Mouse (Mus musculus): ENCODE measurements at regions not wholly inside any gene's neighbourhood (a gene's known extent, or its start where the extent isn't known, plus 50 kb on each side); places are given as distances from the start of the nearest gene placed in this dataset.
A peak's percentile ranks its signal among the peaks of the same experiment; 100 is the strongest.

DNA sequence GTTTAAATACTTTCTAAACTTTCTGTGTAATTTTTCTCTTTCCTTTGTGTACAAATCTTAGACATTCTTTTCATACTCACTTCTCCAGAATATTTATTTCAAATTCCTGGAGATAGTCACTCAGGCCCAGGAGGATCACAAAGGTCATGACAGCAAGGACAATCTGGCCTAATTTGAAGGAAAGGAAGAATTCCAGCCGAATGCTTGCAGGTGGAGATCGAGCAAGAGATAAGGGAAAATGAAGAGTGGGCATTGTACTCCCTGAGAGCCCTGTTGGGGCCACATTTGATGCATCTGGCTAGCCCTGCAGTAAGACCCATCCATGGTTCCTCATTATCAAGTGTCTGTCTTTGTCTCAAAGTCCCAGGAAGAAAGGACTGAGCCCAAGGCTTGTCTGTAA, 66.0 kb upstream of the Jazf1 start:
- no peak for DNase-seq

DNA sequence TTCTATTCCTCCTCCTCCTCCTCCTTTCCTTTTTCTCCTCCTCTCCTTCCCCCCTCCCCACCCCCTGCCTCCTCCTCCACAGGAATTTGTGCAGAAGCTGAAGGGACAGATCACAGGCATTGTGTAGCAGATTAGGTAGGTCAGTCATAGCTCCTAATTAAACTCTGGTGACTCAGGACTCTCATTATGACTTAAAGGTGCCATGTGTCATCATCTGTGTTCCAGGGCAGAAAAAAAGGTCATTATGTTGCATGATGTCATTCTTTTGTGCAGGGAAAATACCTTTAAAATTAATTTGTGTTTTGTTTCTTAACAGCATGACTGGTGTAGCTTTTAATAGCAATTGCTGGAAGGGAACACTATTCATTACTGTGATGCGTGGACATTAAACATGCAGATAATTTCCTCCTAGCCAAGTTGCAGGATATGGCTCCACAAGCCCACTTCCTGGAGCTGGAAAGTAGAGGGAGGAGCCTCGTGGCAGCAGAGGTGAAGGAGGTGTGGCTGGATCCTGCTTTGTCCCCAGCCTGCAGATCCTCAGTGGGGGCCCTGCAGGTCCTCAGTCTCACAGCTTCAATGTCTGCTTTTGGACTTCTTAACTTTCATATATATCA, 62.4 kb upstream of the Jazf1 start:
- DNase-seq = no peak

- DNase-seq = no peak
Measured at GRCm38 (mm10) chr6:53126776-53127175, 58.3 kb upstream of the Jazf1 start.

- DNase-seq = peak in 1 of 2 experiments; percentile 5
Measured at GRCm38 (mm10) chr6:53124800-53125450, 56.5 kb upstream of the Jazf1 start.

DNA sequence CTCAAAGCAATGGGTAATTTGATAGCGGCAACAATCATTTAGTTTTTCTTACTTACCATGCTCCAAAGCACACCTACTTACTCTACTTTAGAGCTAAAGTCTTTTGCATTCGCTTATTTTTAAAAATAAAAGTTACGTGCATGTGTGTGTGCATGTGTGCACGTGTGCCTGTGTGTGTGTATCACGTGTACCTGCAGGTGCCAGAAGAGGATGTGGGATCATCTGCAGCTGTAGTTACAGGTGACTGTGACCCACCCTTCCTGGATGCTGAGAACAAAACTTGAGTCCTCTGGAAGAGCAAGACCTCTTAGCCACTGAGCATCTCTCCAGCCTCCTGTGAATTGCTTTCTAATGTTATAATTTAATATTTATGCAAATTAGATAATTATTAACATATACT, 52.0 kb upstream of the Jazf1 start:
- DNase-seq = no peak
